Mouse (Mus musculus): ENCODE measurements around the gene Ifnk. TPM values are rescaled to one million over a fixed set of nuclear protein-coding genes. Genes with fewer than 3 reads are reported as not detected.
A peak's percentile ranks its signal among the peaks of the same experiment; 100 is the strongest.

The Ifnk gene
- polyA plus RNA-seq, 2 experiments: not detected

DNA sequence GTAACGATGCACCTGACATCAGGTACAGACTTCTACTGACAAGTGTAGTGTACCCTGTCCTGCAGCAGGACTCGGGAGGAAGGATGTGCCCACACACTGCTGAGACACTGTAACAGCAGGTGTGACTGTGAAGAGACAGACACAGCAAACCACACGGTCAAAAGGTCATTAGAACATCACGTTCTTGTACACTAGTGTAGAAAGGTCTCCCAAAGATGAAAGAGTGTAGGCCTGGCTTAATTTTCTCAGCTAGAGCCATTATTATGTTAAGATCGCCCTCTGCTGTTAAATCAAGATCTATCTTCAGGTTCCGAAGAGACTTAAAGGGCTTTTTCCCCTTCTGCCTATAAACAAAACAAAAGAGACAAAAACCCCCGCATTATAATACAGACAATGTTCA is 40.9 kb downstream of the Ifnk start:
- Histone ChIP-seq H3K27me3 (ENCODE audit: control insufficient read depth, insufficient read depth, low read length) (no peaks in the 10 kb centered on the region), H3K9ac (replicated peaks) (no peak overlapping the region), H3K4me1 (replicated peaks; ENCODE audit: control insufficient read depth in 2 of 2, insufficient read depth in 2 of 2, low read length in 1 of 2) (peaks cover 0 to 5% of the 10 kb centered on the region in 2 experiments; a peak in 2 of 4 replicates), H3K27ac (no peak overlapping the region), H3K4me3 (ENCODE audit: insufficient read depth in 1 of 2, low read depth in 2 of 2, low read length in 2 of 2) (no peak overlapping the region), H3K9me3 (ENCODE audit: control insufficient read depth, low read length) (no peaks in the 10 kb centered on the region), H3K36me3 (replicated peaks; ENCODE audit: control insufficient read depth, insufficient read depth, low read depth) (no peaks in the 10 kb centered on the region), H3K4me2 (ENCODE audit: low read depth) (no peak overlapping the region)
- 53% methylated on average over 7 of the region's 7 CpGs for WGBS (ENCODE audit: insufficient replicate concordance)
- DNase-seq (ENCODE audit: low read depth in 3 of 3, low spot score in 3 of 3): no peak
- ATAC-seq (ENCODE audit: insufficient read depth): no peak
- TF ChIP-seq EP300 (IDR thresholded peaks at IDR 0.05; ENCODE audit: low read depth): no peak
- peak; percentile 26; the same call in 1 of the 2 replicates for TF ChIP-seq CTCF (IDR thresholded peaks at IDR 0.05; ENCODE audit: low read depth)

DNA sequence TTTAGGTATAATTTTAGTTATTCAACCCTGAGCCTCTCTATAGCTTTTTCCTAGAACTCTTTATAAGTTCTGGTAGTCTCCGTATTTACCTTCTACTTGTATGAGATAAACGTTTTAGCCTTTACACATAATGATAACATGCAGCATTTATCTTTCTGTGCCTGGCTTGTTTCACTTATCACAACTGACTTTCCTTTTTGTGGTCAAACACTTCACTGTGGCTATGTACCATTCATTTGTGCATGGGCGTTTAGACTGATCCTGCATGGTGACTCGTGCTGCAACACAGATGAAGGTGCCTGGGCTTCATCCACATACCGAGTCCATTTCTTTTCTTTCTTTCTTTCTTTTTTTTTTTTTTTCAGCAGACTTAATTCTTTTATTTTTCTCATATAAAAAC is 49.8 kb downstream of the Ifnk start:
- ATAC-seq (ENCODE audit: insufficient read depth) (peak; percentile 39; the same call in 1 of the 2 replicates), DNase-seq (ENCODE audit: low read depth in 3 of 3, low spot score in 3 of 3) (no peak)
- Histone ChIP-seq H3K27ac (no peak overlapping the region), H3K36me3 (replicated peaks; ENCODE audit: control insufficient read depth, insufficient read depth, low read depth) (no peaks in the 10 kb centered on the region), H3K9me3 (ENCODE audit: control insufficient read depth, low read length) (no peaks in the 10 kb centered on the region), H3K4me1 (replicated peaks; ENCODE audit: control insufficient read depth in 2 of 2, insufficient read depth in 2 of 2, low read length in 1 of 2) (no peaks in the 10 kb centered on the region), H3K4me3 (ENCODE audit: insufficient read depth in 1 of 2, low read depth in 2 of 2, low read length in 2 of 2) (no peak overlapping the region), H3K9ac (replicated peaks) (no peak overlapping the region), H3K4me2 (ENCODE audit: low read depth) (no peak overlapping the region), H3K27me3 (ENCODE audit: control insufficient read depth, insufficient read depth, low read length) (no peaks in the 10 kb centered on the region)
- WGBS (ENCODE audit: insufficient replicate concordance): 21% methylated on average over 5 of the region's 5 CpGs
- TF ChIP-seq CTCF (IDR thresholded peaks at IDR 0.05; ENCODE audit: low read depth) (no peak), EP300 (IDR thresholded peaks at IDR 0.05; ENCODE audit: low read depth) (peak; percentile 45)

Other genes starting within 250 kb of the Ifnk start
- gene Mob3b, start 5.4 kb downstream of the Ifnk start, polyA plus RNA-seq (2012; rRNA removed): 1.3 and 1.4 TPM in 2 replicates
- gene Mob3b, start 5.4 kb downstream of the Ifnk start, polyA plus RNA-seq (2014; fragmentation: Nextera tagmentation; extraction: Ambion mirVana): 2.6 and 2.8 TPM in 2 replicates
- 2.2 and 3.0 TPM in 2 replicates for gene C9orf72, start 74.1 kb downstream of the Ifnk start, polyA plus RNA-seq (2012; rRNA removed)
- gene C9orf72, start 74.1 kb downstream of the Ifnk start, polyA plus RNA-seq (2014; fragmentation: Nextera tagmentation; extraction: Ambion mirVana): 3.0 and 3.9 TPM in 2 replicates